Mouse (Mus musculus) megakaryocyte, embryonic 14.5 days (primary cell): ENCODE results near the gene Bcl2. TPM values are rescaled to one million over a fixed set of nuclear protein-coding genes. Genes with fewer than 3 reads are reported as not detected.
"Not testable (repeated sequence)": the region's sequence is repeated elsewhere in the genome, so short reads cannot be mapped to it uniquely, and the experiment has no call there.

ENCODE experiments used
- H3K27me3 ChIP-seq: replicated peaks from 2 replicates; pipeline ENCODE3; 2012; ENCODE audit warnings: inconsistent platforms
- H3K36me3 ChIP-seq: replicated peaks from 2 replicates; pipeline ENCODE3; 2012; ENCODE audit warnings: low read length, inconsistent platforms, mixed read lengths
- H3K4me1 ChIP-seq: 2 replicates; pipeline ENCODE4 v1.6.1; 2012; ENCODE audit warnings: inconsistent platforms
- H3K4me3 ChIP-seq: replicated peaks from 2 replicates; pipeline ENCODE3; 2012; ENCODE audit warnings: moderate library complexity, mild to moderate bottlenecking, inconsistent platforms
- H3K9me3 ChIP-seq: 2 replicates; pipeline ENCODE4 v1.6.1; 2012; ENCODE audit warnings: inconsistent platforms
- FLI1 ChIP-seq: IDR thresholded peaks from 2 replicates; pipeline ENCODE4 v1.6.1; 2012; ENCODE audit warnings: low read length, inconsistent platforms, mixed read lengths
- GATA1 ChIP-seq: IDR thresholded peaks from 3 replicates; pipeline ENCODE4 v1.6.1; 2012; ENCODE audit warnings: mixed read lengths, low read length, inconsistent platforms, borderline replicate concordance
- polyA plus RNA-seq: library from polyadenylated mRNA; stranded (reverse); fragments of >175 nt; gene quantifications from 2 replicates; pipeline ENCODE4 v1.2.3, GENCODE M21; 2012; ENCODE audit warnings: low replicate concordance; ENCODE audit not compliant: insufficient read depth

Bcl2 gene
- polyA plus RNA-seq, 1 experiment, result 3.0 TPM

DNA sequence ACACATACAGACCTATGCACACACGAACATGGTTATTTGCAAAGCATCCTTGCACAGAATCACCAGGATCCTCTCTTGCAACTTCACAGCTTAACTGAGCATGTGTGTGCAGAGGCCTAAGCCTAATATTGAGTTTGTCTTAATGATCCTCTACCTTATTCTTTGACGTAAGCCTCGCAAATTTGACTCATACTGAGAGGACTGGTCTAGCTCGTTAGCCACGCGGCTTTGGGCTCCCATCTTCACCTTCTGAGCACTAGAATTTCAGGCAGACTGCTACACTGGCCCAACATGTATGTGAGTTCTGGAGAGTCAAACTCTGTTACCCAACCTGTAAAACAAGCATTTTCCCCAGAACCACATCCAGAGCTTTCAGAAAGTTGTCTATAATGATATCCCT lies 28.9 kb upstream of the Bcl2 start:
- TF ChIP-seq GATA1 (no peak), FLI1 (no peak)
- H3K36me3 ChIP-seq, result peaks cover 93% of the 10 kb centered on the region
- no peaks in the 10 kb centered on the region for H3K4me1 ChIP-seq
- no peaks in the 10 kb centered on the region for H3K27me3 ChIP-seq
- no peak overlapping the region for H3K4me3 ChIP-seq
- no peaks in the 10 kb centered on the region for H3K9me3 ChIP-seq

DNA sequence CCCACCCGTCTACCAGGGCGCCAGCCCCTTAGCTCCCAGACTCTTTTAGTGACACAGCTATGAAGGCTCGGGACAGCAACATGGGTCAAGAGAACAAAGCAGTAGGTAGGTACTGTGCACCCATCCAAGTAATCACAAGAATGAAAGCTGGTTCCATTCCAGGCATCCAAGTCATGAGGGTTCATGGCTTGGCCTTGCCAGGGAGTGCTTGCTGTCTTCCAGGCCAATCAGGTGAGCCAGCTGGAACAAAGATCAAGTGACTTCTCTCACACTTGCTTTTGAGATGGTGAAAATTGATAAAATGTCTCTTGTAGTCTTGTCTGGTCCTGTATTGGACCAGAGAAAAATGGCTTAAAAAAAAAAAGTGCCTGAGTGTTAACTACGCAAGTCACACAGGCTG lies 26.7 kb upstream of the Bcl2 start:
- TF ChIP-seq GATA1, result no peak
- TF ChIP-seq FLI1, result no peak
- Histone ChIP-seq H3K4me1 (peaks cover 8% of the 10 kb centered on the region), H3K9me3 (no peaks in the 10 kb centered on the region), H3K36me3 (peaks cover 90% of the 10 kb centered on the region), H3K4me3 (no peak overlapping the region), H3K27me3 (no peaks in the 10 kb centered on the region)

DNA sequence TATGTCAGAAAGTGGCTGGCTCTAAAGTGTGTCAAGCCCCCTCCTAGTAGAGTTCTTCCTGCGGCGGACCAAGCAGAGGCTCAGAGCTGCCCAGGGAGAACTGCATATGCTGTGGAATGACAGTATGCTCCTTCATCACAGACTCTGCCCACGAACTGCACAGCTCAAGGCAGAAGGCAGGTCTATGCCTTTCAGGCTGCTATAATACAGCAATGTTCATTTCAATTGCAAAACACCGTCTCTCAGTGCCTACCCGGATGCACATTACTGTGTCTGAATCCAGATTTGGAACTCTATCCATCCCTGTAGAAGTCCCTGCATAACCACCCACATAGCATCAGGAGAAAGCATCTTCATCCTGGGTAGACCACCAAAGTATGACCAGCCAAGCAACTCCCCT lies 25.7 kb upstream of the Bcl2 start:
- H3K36me3 ChIP-seq, result peaks cover 89% of the 10 kb centered on the region
- TF ChIP-seq FLI1, result no peak
- no peak for TF ChIP-seq GATA1
- H3K9me3 ChIP-seq, result no peaks in the 10 kb centered on the region

DNA sequence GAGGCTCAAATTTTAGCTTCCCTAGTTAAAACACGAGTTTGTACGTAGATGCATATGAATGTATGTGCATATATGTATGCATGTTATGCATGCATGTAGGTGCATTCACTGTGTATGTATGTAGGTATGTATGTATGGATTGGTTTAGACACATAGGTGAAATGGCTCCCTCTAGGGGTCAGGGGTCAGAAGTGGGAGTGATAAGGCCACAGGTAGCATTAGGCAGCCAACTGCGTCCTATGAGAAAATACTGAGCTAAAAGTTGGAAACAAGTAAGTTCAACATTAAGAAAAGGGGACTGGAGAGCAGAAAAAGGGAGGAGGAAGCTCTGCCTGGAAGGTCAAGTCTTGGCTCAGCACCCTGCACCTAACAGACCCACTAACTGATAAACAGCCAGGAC lies 24.0 kb upstream of the Bcl2 start:
- Histone ChIP-seq H3K36me3 (peaks cover 87% of the 10 kb centered on the region), H3K27me3 (no peaks in the 10 kb centered on the region), H3K9me3 (no peaks in the 10 kb centered on the region), H3K4me3 (no peak overlapping the region), H3K4me1 (peaks cover 8% of the 10 kb centered on the region)
- TF ChIP-seq GATA1, result no peak
- TF ChIP-seq FLI1, result no peak

More for the DNA sequence above, 25.7 kb upstream of the Bcl2 start:
- H3K4me3 ChIP-seq, result no peak overlapping the region
- H3K4me1 ChIP-seq, result peaks cover 8% of the 10 kb centered on the region
- H3K27me3 ChIP-seq, result no peaks in the 10 kb centered on the region

DNA sequence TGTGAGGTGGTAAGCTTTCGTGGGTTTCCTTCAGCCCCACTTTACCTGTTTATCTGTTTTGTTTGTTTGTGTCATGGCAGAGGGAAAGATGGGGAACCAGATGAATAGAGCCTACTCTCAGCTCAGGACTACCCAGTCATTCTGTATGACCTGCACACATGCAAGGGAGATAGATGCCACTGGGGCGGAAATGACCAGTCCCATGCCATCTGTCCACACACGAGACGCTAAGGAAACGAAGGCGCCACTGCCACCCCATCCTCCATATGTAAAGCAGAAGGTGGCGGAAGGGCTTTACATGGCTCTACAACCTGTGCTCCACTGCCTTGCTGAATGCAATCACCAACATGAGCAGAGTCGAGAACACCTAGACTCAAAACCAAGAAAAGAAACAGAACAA lies 22.1 kb upstream of the Bcl2 start:
- no peak overlapping the region for H3K4me3 ChIP-seq
- H3K27me3 ChIP-seq, result no peaks in the 10 kb centered on the region
- no peaks in the 10 kb centered on the region for H3K9me3 ChIP-seq
- H3K36me3 ChIP-seq, result peaks cover 73% of the 10 kb centered on the region
- H3K4me1 ChIP-seq, result peaks cover 8% of the 10 kb centered on the region
- TF ChIP-seq FLI1 (no peak), GATA1 (no peak)

DNA sequence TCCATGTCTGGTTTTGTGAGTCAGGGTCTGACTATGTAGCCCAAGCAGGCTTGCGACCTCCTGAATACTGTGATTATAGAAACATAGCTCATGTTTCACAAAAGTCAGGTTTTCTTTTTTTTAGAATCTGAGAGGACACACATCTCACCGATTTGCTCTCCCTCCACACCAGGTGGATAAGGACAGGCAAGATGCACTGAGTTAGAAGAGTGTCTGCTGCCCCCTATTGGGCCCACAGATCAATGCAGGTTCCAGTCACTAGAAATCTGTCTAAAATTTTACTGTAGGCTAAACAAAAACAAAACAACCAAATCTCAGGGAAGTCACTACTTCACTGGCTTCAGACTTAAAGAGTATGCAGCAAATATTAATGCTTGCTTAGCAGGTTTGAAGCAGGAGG lies 21.5 kb upstream of the Bcl2 start:
- TF ChIP-seq FLI1, result no peak
- no peak for TF ChIP-seq GATA1
- Histone ChIP-seq H3K9me3 (no peaks in the 10 kb centered on the region), H3K36me3 (peaks cover 66% of the 10 kb centered on the region), H3K27me3 (no peaks in the 10 kb centered on the region), H3K4me1 (peaks cover 8% of the 10 kb centered on the region), H3K4me3 (no peak overlapping the region)

DNA sequence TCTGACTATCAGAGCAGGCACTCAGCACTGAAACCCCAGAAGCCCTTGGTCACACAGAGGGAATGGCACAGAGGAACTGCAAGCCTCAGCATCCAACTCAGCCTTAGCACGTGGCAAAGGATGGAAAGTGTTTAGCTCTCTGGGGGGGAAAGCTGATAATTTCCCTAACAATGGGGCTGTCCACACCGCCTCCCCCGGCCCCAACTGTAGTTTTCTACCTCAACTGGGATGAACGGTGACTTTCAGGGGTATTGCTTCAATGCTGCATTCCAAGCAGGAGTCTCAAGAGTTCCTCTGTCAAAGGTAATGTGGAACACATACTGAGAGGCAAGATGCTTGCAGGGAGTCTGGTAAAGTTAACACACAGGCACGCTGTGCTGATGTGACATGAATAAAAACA lies 8.0 kb upstream of the Bcl2 start:
- Histone ChIP-seq H3K4me1 (peaks cover 8% of the 10 kb centered on the region; the same call in 1 of the 2 replicates), H3K27me3 (no peaks in the 10 kb centered on the region), H3K9me3 (no peaks in the 10 kb centered on the region), H3K4me3 (no peak overlapping the region), H3K36me3 (peaks cover 34% of the 10 kb centered on the region)
- TF ChIP-seq FLI1, result no peak

DNA sequence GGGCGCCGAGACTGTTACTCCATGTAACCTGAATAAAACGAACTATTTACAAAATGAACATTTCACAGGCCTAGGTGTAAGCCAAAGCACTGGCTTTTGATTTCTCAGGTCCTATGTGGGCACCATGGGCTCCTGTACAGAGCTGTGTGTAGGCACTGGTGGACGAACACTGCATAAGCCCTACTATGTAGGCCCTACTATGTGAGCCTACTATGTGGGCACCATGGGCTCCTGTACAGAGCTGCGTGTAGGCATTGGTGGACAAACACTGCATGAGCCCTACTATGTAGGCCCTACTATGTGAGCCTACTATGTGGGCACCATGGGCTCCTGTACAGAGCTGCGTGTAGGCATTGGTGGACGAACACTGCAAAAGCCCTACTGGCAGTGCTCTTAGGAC lies 3.7 kb upstream of the Bcl2 start:
- not testable (repeated sequence) for H3K9me3 ChIP-seq, H3K36me3 ChIP-seq, H3K27me3 ChIP-seq, H3K4me3 ChIP-seq
- H3K4me1 ChIP-seq, result peaks cover 25% of the 10 kb centered on the region

DNA sequence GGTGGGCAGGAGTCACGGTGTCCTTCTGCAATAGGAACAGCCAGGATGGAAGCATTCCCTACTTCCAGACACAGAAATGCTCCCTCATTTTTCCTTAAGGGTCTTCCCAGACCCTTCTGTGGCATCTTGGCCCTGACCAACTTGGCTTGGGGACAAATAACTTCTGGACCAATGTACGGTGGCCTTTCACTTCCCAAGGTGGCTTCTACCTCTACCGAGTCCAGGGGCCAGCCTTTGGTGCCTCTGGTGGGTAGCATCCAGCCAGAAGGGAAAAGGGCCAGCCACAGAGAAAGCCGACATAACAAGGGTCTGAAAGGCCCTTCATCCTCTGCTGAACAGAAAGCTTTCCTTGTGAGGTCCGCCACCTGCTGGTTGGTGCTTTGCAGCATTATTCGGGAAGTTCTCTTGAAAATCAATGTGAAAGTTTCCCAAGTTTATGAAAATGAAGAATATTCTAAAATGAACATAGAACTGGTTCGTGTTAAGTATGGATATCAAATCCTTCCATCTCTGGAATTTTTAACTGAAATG lies 3.1 kb upstream of the Bcl2 start:
- Histone ChIP-seq H3K27me3 (no peaks in the 10 kb centered on the region), H3K4me1 (peaks cover 31% of the 10 kb centered on the region), H3K36me3 (peaks cover 2% of the 10 kb centered on the region), H3K4me3 (no peak overlapping the region), H3K9me3 (no peaks in the 10 kb centered on the region)
- TF ChIP-seq GATA1, result no peak
- no peak for TF ChIP-seq FLI1

DNA sequence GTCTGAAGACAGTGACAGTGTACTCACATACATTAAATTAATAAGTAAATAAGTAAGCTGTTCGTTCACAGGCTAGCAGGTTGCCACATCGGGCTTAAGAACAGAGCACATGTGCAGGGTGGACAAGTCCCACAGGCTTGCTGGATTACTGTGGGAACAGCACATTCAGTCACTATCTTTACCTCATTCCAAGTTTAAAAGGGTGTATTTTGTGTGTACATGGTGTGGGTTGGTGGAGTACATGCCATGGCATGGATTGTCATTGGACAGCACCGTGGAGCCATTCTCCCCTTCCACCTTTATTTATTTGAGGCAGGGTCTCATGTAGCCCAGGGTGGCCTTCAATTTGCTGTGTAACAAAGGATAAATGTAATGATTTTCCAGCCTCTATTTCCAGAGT lies 2.1 kb upstream of the Bcl2 start:
- no peaks in the 10 kb centered on the region for H3K36me3 ChIP-seq
- H3K27me3 ChIP-seq, result no peaks in the 10 kb centered on the region
- no peak overlapping the region for H3K4me3 ChIP-seq
- H3K9me3 ChIP-seq, result no peaks in the 10 kb centered on the region
- TF ChIP-seq GATA1, result no peak
- TF ChIP-seq FLI1, result no peak
- H3K4me1 ChIP-seq, result peaks cover 41% of the 10 kb centered on the region
